Mouse (Mus musculus): ENCODE measurements around the gene Fmnl2. TPM values are rescaled to one million over a fixed set of nuclear protein-coding genes. Genes with fewer than 3 reads are reported as not detected.
A peak's percentile ranks its signal among the peaks of the same experiment; 100 is the strongest.

Fmnl2 gene
- polyA plus RNA-seq, 1 experiment from 2014 or later: 13.7 TPM

GRCm38 (mm10) chr2:53056556-53056955 is 198.9 kb downstream of the Fmnl2 start:
- no peaks in the 10 kb centered on the region for H3K27me3 ChIP-seq
- H3K27ac ChIP-seq: no peak overlapping the region
- H3K9me3 ChIP-seq: no peaks in the 10 kb centered on the region
- ATAC-seq (ENCODE audit: insufficient number of reproducible peaks, insufficient read depth, low FRiP score, low TSS enrichment, low read depth): no peak
- 92% methylated on average over 6 of the region's 6 CpGs for WGBS
- H3K9ac ChIP-seq: no peak overlapping the region
- peaks cover 14% of the 10 kb centered on the region for H3K36me3 ChIP-seq
- no peak overlapping the region for H3K4me3 ChIP-seq
- H3K4me1 ChIP-seq: peaks cover 30% of the 10 kb centered on the region
- H3K4me2 ChIP-seq: no peak overlapping the region

- 74% methylated on average over 2 of the region's 2 CpGs for WGBS
- ATAC-seq (ENCODE audit: insufficient number of reproducible peaks, insufficient read depth, low FRiP score, low TSS enrichment, low read depth): no peak
- H3K9me3 ChIP-seq: no peaks in the 10 kb centered on the region
Observed at GRCm38 (mm10) chr2:53057291-53057690, 199.6 kb downstream of the Fmnl2 start.

GRCm38 (mm10) chr2:53061363-53062000 is 203.8 kb downstream of the Fmnl2 start:
- H3K27me3 ChIP-seq: no peaks in the 10 kb centered on the region
- no peak overlapping the region for H3K4me2 ChIP-seq
- ATAC-seq (ENCODE audit: insufficient number of reproducible peaks, insufficient read depth, low FRiP score, low TSS enrichment, low read depth): no peak
- WGBS: 88% methylated on average over 9 of the region's 9 CpGs
- 0 out of 2 replicates have a peak, but pooled peaks cover 2% of the 10 kb centered on the region for H3K36me3 ChIP-seq
- H3K9ac ChIP-seq: no peak overlapping the region
- 0 out of 2 replicates have a peak, but pooled peaks cover 7% of the 10 kb centered on the region for H3K4me1 ChIP-seq
- no peak overlapping the region for H3K27ac ChIP-seq
- no peaks in the 10 kb centered on the region for H3K9me3 ChIP-seq
- no peak overlapping the region for H3K4me3 ChIP-seq

More at GRCm38 (mm10) chr2:53057291-53057690, 199.6 kb downstream of the Fmnl2 start:
- Histone ChIP-seq H3K27ac (no peak overlapping the region), H3K4me3 (no peak overlapping the region), H3K4me1 (peaks cover 27% of the 10 kb centered on the region), H3K4me2 (no peak overlapping the region), H3K27me3 (no peaks in the 10 kb centered on the region), H3K9ac (no peak overlapping the region), H3K36me3 (peaks cover 13% of the 10 kb centered on the region)

- Histone ChIP-seq H3K36me3 (no peaks in the 10 kb centered on the region; the same call in 1 of the 2 replicates), H3K27ac (no peak overlapping the region), H3K9me3 (no peaks in the 10 kb centered on the region), H3K4me3 (no peak overlapping the region), H3K4me1 (no peaks in the 10 kb centered on the region), H3K4me2 (no peak overlapping the region), H3K27me3 (no peaks in the 10 kb centered on the region), H3K9ac (no peak overlapping the region)
- ATAC-seq (ENCODE audit: insufficient number of reproducible peaks, insufficient read depth, low FRiP score, low TSS enrichment, low read depth): no peak
- WGBS: 94% methylated on average over 2 of the region's 2 CpGs
Observed at GRCm38 (mm10) chr2:53066973-53067372, 209.3 kb downstream of the Fmnl2 start.

GRCm38 (mm10) chr2:53070607-53071006 is 212.9 kb downstream of the Fmnl2 start:
- H3K36me3 ChIP-seq: peaks cover 3% of the 10 kb centered on the region; the same call in 1 of the 2 replicates

GRCm38 (mm10) chr2:53079693-53080286 is 222.1 kb downstream of the Fmnl2 start:
- Histone ChIP-seq H3K9ac (no peak overlapping the region), H3K36me3 (no peaks in the 10 kb centered on the region), H3K4me2 (no peak overlapping the region), H3K27ac (no peak overlapping the region), H3K4me3 (no peak overlapping the region), H3K4me1 (no peaks in the 10 kb centered on the region), H3K9me3 (no peaks in the 10 kb centered on the region), H3K27me3 (no peaks in the 10 kb centered on the region)
- no peak for ATAC-seq (ENCODE audit: insufficient number of reproducible peaks, insufficient read depth, low FRiP score, low TSS enrichment, low read depth)
- 69% methylated on average over 2 of the region's 2 CpGs for WGBS

More at GRCm38 (mm10) chr2:53070607-53071006, 212.9 kb downstream of the Fmnl2 start:
- H3K4me2 ChIP-seq: no peak overlapping the region
- H3K9me3 ChIP-seq: no peaks in the 10 kb centered on the region
- no peak overlapping the region for H3K9ac ChIP-seq
- no peak overlapping the region for H3K4me3 ChIP-seq
- H3K27ac ChIP-seq: no peak overlapping the region
- H3K27me3 ChIP-seq: no peaks in the 10 kb centered on the region
- no peaks in the 10 kb centered on the region for H3K4me1 ChIP-seq
- no peak for ATAC-seq (ENCODE audit: insufficient number of reproducible peaks, insufficient read depth, low FRiP score, low TSS enrichment, low read depth)
- WGBS: 9% methylated on average over 1 of the region's 1 CpGs

GRCm38 (mm10) chr2:53082045-53082444 is 224.4 kb downstream of the Fmnl2 start:
- H3K9me3 ChIP-seq: no peaks in the 10 kb centered on the region
- no peak for ATAC-seq (ENCODE audit: insufficient number of reproducible peaks, insufficient read depth, low FRiP score, low TSS enrichment, low read depth)
- H3K9ac ChIP-seq: no peak overlapping the region
- H3K27me3 ChIP-seq: no peaks in the 10 kb centered on the region
- 88% methylated on average over 4 of the region's 4 CpGs for WGBS
- no peak overlapping the region for H3K4me2 ChIP-seq
- H3K4me1 ChIP-seq: no peaks in the 10 kb centered on the region
- H3K4me3 ChIP-seq: no peak overlapping the region
- no peaks in the 10 kb centered on the region for H3K36me3 ChIP-seq
- H3K27ac ChIP-seq: no peak overlapping the region

- Histone ChIP-seq H3K27ac (no peak overlapping the region), H3K4me3 (no peak overlapping the region), H3K9me3 (no peaks in the 10 kb centered on the region), H3K36me3 (no peaks in the 10 kb centered on the region), H3K27me3 (no peaks in the 10 kb centered on the region), H3K4me1 (no peaks in the 10 kb centered on the region), H3K9ac (no peak overlapping the region), H3K4me2 (no peak overlapping the region)
- 78% methylated on average over 5 of the region's 5 CpGs for WGBS
- ATAC-seq (ENCODE audit: insufficient number of reproducible peaks, insufficient read depth, low FRiP score, low TSS enrichment, low read depth): no peak
Observed at GRCm38 (mm10) chr2:53082501-53082900, 224.8 kb downstream of the Fmnl2 start.

- Histone ChIP-seq H3K27me3 (no peaks in the 10 kb centered on the region), H3K4me2 (no peak overlapping the region), H3K4me1 (no peaks in the 10 kb centered on the region), H3K9me3 (no peaks in the 10 kb centered on the region), H3K36me3 (no peaks in the 10 kb centered on the region), H3K4me3 (no peak overlapping the region), H3K27ac (no peak overlapping the region), H3K9ac (no peak overlapping the region)
- ATAC-seq (ENCODE audit: insufficient number of reproducible peaks, insufficient read depth, low FRiP score, low TSS enrichment, low read depth): no peak
- 18% methylated on average over 1 of the region's 1 CpGs for WGBS
Observed at GRCm38 (mm10) chr2:53083241-53083640, 225.6 kb downstream of the Fmnl2 start.

- Histone ChIP-seq H3K4me1 (no peaks in the 10 kb centered on the region), H3K27me3 (no peaks in the 10 kb centered on the region), H3K4me3 (no peak overlapping the region), H3K4me2 (no peak overlapping the region), H3K36me3 (peaks cover 2% of the 10 kb centered on the region; the same call in 1 of the 2 replicates), H3K27ac (no peak overlapping the region), H3K9me3 (no peaks in the 10 kb centered on the region), H3K9ac (no peak overlapping the region)
- no peak for ATAC-seq (ENCODE audit: insufficient number of reproducible peaks, insufficient read depth, low FRiP score, low TSS enrichment, low read depth)
- 59% methylated on average over 9 of the region's 9 CpGs for WGBS
Observed at GRCm38 (mm10) chr2:53085617-53086202, 228.1 kb downstream of the Fmnl2 start.

- H3K36me3 ChIP-seq: peaks cover 6% of the 10 kb centered on the region; the same call in 1 of the 2 replicates
- 87% methylated on average over 3 of the region's 3 CpGs for WGBS
- no peaks in the 10 kb centered on the region for H3K9me3 ChIP-seq
- no peak overlapping the region for H3K4me2 ChIP-seq
- ATAC-seq (ENCODE audit: insufficient number of reproducible peaks, insufficient read depth, low FRiP score, low TSS enrichment, low read depth): no peak
- no peaks in the 10 kb centered on the region for H3K4me1 ChIP-seq
- H3K4me3 ChIP-seq: no peak overlapping the region
- no peaks in the 10 kb centered on the region for H3K27me3 ChIP-seq
- no peak overlapping the region for H3K9ac ChIP-seq
- no peak overlapping the region for H3K27ac ChIP-seq
Observed at GRCm38 (mm10) chr2:53088744-53089143, 231.1 kb downstream of the Fmnl2 start.

GRCm38 (mm10) chr2:53095031-53095430 is 237.4 kb downstream of the Fmnl2 start:
- WGBS: 81% methylated on average over 9 of the region's 9 CpGs
- no peak overlapping the region for H3K4me2 ChIP-seq
- H3K36me3 ChIP-seq: peaks cover 15% of the 10 kb centered on the region
- ATAC-seq (ENCODE audit: insufficient number of reproducible peaks, insufficient read depth, low FRiP score, low TSS enrichment, low read depth): no peak
- no peaks in the 10 kb centered on the region for H3K27me3 ChIP-seq
- H3K9ac ChIP-seq: no peak overlapping the region
- 0 out of 2 replicates have a peak, but pooled peaks cover 3% of the 10 kb centered on the region for H3K4me1 ChIP-seq
- no peak overlapping the region for H3K4me3 ChIP-seq
- peak overlapping the region; percentile 60; the same call in 1 of the 2 replicates for H3K27ac ChIP-seq
- no peaks in the 10 kb centered on the region for H3K9me3 ChIP-seq

Data from embryonic facial prominence, embryonic 13.5 days (tissue).